Mouse (Mus musculus): ENCODE results near the gene Zfp990.
"Not testable (repeated sequence)": the region's sequence is repeated elsewhere in the genome, so short reads cannot be mapped to it uniquely, and the experiment has no call there.

- TF ChIP-seq CHD2 (IDR thresholded peaks at IDR 0.05; ENCODE audit: low read depth, low read length); HCFC1 (IDR thresholded peaks at IDR 0.05; ENCODE audit: borderline replicate concordance, insufficient read depth, low read length); ZNF384 (IDR thresholded peaks at IDR 0.05; ENCODE audit: low read depth, low read length); ZC3H11A (IDR thresholded peaks at IDR 0.05; ENCODE audit: borderline replicate concordance, low read depth, low read length); MAFK (IDR thresholded peaks at IDR 0.05; ENCODE audit: insufficient read depth, low read depth, low read length): not testable (repeated sequence)
Observed at GRCm38 (mm10) chr4:145546477-145546876, 35.9 kb downstream of the Zfp990 start.
